Mouse (Mus musculus) neural tube, embryonic 12.5 days (tissue): ENCODE measurements at regions not wholly inside any gene's neighbourhood (a gene's known extent, or its start where the extent isn't known, plus 50 kb on each side); places are given as distances from the start of the nearest gene placed in this dataset.
"Not testable (repeated sequence)": the region's sequence is repeated elsewhere in the genome, so short reads cannot be mapped to it uniquely, and the experiment has no call there.

Experiments used
- ATAC-seq: fragments of 200-750 bp; cut with Nextera tagmentation; 2 replicates; pipeline ENCODE4 v1.8.0; 2017; ENCODE audit warnings: low read depth, mild to moderate bottlenecking, moderate TSS enrichment, moderate library complexity; ENCODE audit not compliant: low FRiP score
- H3K27ac ChIP-seq: fragments of 300-500 bp; sonication (generic); 2 replicates; pipeline ENCODE4 v1.5.1; 2016
- H3K27me3 ChIP-seq: fragments of 300-500 bp; sonication (generic); replicated peaks from 2 replicates; pipeline ENCODE4 v1.6.1; 2016; ENCODE audit warnings: mild to moderate bottlenecking
- H3K36me3 ChIP-seq: fragments of 300-500 bp; sonication (generic); 2 replicates; pipeline ENCODE4 v1.6.1; 2016; ENCODE audit warnings: mild to moderate bottlenecking
- H3K4me1 ChIP-seq: fragments of 300-500 bp; sonication (generic); 2 replicates; pipeline ENCODE4 v1.6.1; 2016
- H3K4me2 ChIP-seq: fragments of 300-500 bp; sonication (generic); replicated peaks from 2 replicates; pipeline ENCODE4 v1.6.1; 2016; ENCODE audit warnings: mild to moderate bottlenecking
- H3K4me3 ChIP-seq: fragments of 300-500 bp; sonication (generic); 2 replicates; pipeline ENCODE4 v1.5.1; 2016
- H3K9ac ChIP-seq: fragments of 300-500 bp; sonication (generic); 2 replicates; pipeline ENCODE4 v1.6.1; 2016; ENCODE audit warnings: mild to moderate bottlenecking
- H3K9me3 ChIP-seq: fragments of 300-500 bp; sonication (generic); 2 replicates; pipeline ENCODE4 v1.6.1; 2016; ENCODE audit warnings: mild to moderate bottlenecking
- WGBS: fragments of 180-500 bp; shearing (Covaris S2); methylation state at CpG from one replicate; pipeline ENCODE4 v1.1.7; 2016; 5-methylcytosine and 5-hydroxymethylcytosine counted together

DNA sequence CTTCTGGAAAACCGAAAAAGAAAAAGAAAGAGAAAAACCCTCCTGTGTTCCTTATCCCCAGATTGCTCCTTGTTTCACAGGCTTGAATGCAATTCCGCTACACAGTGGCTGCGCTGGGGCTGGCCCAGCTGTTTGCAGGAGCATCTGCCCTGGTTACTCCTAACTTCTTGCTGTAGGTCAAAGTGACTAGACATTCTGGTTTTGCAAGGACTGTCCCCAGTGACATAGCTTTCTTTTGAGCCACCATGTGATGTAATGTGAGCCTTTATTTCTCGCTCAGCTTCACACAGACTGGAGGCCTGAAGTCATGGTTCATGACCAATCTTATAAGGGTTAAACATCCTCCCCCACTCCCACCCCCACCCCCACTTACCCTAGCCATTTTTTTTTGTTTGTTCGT, 222.8 kb downstream of the Pten start:
- ATAC-seq: no peak
- Histone ChIP-seq H3K9me3 (no peaks in the 10 kb centered on the region), H3K9ac (no peak overlapping the region), H3K27me3 (no peaks in the 10 kb centered on the region), H3K27ac (no peak overlapping the region), H3K4me3 (no peak overlapping the region), H3K36me3 (no peaks in the 10 kb centered on the region), H3K4me2 (no peak overlapping the region), H3K4me1 (no peaks in the 10 kb centered on the region)
- WGBS: 77% methylated on average over 5 of the region's 5 CpGs

DNA sequence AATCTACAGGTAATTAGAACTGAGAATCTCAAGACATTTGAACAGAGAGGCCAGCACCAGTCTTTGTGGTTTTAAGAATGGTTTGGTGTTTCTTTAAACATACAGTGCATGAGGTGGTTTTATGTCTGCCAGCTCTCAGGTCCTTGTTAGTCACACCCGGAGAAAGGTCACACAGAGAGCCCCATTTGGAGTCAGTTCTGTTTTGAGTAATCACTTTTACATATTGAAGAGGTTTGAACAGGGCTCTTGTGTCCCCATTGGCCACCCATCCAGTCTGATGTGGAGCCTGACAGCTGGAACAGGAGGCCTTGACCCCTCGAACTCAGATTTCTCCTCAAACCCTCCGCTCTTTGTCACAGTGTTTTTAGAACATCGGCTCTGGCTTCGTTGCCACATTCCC, 231.4 kb downstream of the Pten start:
- Histone ChIP-seq H3K27ac (no peak overlapping the region), H3K4me1 (no peaks in the 10 kb centered on the region), H3K4me2 (no peak overlapping the region), H3K9me3 (no peaks in the 10 kb centered on the region), H3K27me3 (no peaks in the 10 kb centered on the region), H3K4me3 (no peak overlapping the region), H3K9ac (no peak overlapping the region), H3K36me3 (no peaks in the 10 kb centered on the region)
- ATAC-seq: no peak
- 77% methylated on average over 5 of the region's 5 CpGs for WGBS

DNA sequence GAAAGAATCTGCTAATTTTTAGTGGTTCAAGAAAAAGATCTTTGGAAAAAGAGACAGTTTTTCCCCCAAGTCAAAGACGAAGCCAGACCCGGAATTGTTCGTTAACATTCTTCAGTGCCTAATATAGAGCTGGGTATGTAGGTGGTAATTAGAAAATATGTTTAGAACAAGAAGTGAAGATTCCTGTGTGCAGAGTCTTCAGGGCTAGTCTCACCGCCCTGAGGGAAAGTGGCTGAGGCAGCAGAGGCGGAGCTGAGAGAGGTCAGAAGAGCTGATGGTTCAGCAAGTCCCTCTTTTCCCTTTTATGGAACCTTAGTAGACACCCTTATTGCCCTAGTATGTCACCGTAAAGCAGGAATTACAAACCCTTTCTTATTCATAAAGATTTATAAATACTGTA, 232.0 kb downstream of the Pten start:
- Histone ChIP-seq H3K4me1 (no peaks in the 10 kb centered on the region), H3K4me2 (no peak overlapping the region), H3K4me3 (no peak overlapping the region), H3K9me3 (no peaks in the 10 kb centered on the region), H3K36me3 (no peaks in the 10 kb centered on the region), H3K27me3 (no peaks in the 10 kb centered on the region), H3K27ac (no peak overlapping the region), H3K9ac (no peak overlapping the region)
- no peak for ATAC-seq
- 71% methylated on average over 6 of the region's 6 CpGs for WGBS

DNA sequence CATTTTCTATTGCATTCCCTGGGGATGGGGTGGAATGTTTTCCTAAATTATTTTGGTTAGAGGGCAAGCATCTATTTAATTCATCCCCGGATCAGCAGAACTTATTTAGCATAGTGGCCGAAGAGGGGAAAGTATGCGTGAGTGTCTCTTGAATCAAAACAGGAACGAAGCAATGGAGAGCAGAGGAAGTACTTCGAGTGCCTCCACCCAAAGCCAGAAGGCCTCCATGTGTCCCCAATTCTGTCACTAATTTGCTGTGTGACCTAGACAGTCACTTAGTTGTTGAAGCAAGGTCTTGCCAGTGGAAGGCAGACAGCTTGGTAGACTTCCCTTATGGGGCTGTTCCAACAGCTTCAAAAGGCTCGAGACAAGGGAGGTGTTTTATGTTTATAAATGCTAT, 233.3 kb downstream of the Pten start:
- H3K4me2 ChIP-seq: no peak overlapping the region
- H3K27me3 ChIP-seq: no peaks in the 10 kb centered on the region
- WGBS: 90% methylated on average over 6 of the region's 6 CpGs
- H3K27ac ChIP-seq: no peak overlapping the region
- no peaks in the 10 kb centered on the region for H3K4me1 ChIP-seq
- H3K36me3 ChIP-seq: no peaks in the 10 kb centered on the region
- H3K9me3 ChIP-seq: no peaks in the 10 kb centered on the region
- H3K9ac ChIP-seq: no peak overlapping the region
- ATAC-seq: no peak
- no peak overlapping the region for H3K4me3 ChIP-seq

DNA sequence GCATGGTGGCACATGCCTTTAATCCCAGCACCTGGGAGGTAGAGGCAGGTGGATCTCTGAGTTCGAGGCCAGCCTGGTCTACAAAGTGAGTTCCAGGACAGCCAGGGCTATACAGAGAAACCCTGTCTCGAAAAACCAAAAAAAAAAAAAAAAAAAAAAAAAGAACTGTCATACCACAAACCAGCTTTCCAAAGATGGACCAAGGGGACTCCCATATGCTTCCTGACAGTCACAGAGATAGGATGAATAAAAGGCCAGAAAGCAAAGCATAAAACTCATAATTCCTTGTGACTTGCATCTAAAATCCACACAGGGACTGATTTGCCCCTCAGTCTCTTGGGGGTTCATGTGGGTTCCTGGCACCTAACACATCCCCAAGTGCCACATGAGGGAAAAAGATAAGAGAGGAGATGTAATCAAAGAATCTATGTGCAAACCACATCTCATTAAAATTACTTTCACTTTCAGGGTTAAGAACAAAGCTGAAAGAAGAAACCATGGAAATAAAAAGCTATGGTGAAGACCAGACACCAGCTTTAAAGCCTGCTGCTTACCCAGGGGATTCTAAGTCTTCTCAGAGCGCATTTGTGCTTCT, 241.4 kb downstream of the Pten start:
- Histone ChIP-seq H3K4me3 (no peak overlapping the region), H3K4me2 (no peak overlapping the region), H3K27me3 (no peaks in the 10 kb centered on the region), H3K36me3 (no peaks in the 10 kb centered on the region), H3K27ac (no peak overlapping the region), H3K4me1 (no peaks in the 10 kb centered on the region), H3K9me3 (no peaks in the 10 kb centered on the region), H3K9ac (no peak overlapping the region)
- 74% methylated on average over 2 of the region's 3 CpGs for WGBS
- ATAC-seq: no peak

DNA sequence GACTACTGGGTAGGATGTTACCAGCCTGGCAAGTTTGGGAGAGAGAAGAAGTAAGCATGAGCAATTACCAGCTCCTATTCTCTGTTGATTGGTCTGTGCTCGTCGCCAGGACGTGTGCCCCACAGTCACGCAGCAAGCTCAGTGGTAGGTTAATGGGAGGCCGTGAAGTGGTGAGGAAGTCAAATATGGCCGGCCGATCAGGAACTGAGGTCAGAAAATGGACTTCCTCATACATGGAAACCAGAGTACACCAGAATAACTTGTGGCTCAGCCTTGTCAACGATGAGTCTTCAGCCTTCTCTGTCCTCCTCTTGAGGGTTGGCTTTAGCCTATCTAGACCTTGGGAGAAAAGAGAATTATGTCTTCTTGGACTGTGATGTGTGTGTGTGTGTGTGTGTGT, 250.3 kb downstream of the Pten start:
- Histone ChIP-seq H3K36me3 (no peaks in the 10 kb centered on the region), H3K4me2 (no peak overlapping the region), H3K9ac (no peak overlapping the region), H3K4me3 (no peak overlapping the region), H3K27ac (no peak overlapping the region), H3K9me3 (no peaks in the 10 kb centered on the region), H3K4me1 (no peaks in the 10 kb centered on the region), H3K27me3 (no peaks in the 10 kb centered on the region)
- WGBS: 92% methylated on average over 8 of the region's 8 CpGs
- no peak for ATAC-seq

DNA sequence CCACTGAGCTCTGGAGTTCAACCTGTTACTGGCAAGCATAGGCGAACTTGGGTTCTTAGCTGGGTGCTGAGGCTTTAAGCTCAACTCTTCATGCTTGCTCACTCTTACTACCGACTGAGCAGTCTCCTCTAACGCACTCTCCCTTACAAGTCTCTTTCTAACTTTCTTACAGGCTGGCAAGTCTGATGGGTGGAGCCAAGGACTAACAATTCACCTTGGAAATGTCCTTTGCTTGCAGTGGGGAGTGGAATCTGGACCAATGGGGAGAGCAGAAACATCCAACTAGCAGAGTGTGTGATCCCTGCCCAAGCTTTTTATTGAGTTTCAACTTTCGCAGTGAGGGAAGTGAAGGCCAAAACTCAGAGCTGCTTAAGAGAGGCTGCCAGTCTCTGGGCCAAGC, 250.8 kb downstream of the Pten start:
- no peak overlapping the region for H3K4me3 ChIP-seq
- no peaks in the 10 kb centered on the region for H3K9me3 ChIP-seq
- no peaks in the 10 kb centered on the region for H3K4me1 ChIP-seq
- H3K9ac ChIP-seq: no peak overlapping the region
- H3K36me3 ChIP-seq: no peaks in the 10 kb centered on the region
- H3K27me3 ChIP-seq: no peaks in the 10 kb centered on the region
- no peak for ATAC-seq
- 89% methylated on average over 4 of the region's 4 CpGs for WGBS
- H3K4me2 ChIP-seq: no peak overlapping the region
- H3K27ac ChIP-seq: no peak overlapping the region

DNA sequence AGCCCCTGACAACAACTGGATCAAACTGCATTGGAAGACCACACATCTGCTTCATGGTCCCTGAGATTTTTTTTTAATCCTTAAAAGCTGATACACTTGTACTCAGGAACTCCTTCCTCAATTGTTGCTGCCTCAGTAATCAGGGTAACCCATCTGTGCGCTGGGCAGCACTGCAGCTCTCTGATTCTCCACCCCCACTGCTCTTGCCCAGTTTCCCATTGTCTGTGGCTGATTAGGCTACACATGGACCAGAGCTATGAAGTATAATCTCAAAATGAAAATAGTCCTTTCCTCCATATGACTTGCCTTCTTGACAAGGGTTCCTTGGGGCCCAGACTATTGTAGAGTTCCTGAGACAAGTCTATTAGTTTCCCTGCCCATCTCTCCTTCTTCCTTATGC, 251.5 kb downstream of the Pten start:
- 95% methylated on average over 1 of the region's 1 CpGs for WGBS
- Histone ChIP-seq H3K36me3 (no peaks in the 10 kb centered on the region), H3K4me2 (no peak overlapping the region), H3K9me3 (no peaks in the 10 kb centered on the region), H3K9ac (no peak overlapping the region), H3K4me1 (no peaks in the 10 kb centered on the region), H3K4me3 (no peak overlapping the region), H3K27ac (no peak overlapping the region), H3K27me3 (no peaks in the 10 kb centered on the region)
- no peak for ATAC-seq

DNA sequence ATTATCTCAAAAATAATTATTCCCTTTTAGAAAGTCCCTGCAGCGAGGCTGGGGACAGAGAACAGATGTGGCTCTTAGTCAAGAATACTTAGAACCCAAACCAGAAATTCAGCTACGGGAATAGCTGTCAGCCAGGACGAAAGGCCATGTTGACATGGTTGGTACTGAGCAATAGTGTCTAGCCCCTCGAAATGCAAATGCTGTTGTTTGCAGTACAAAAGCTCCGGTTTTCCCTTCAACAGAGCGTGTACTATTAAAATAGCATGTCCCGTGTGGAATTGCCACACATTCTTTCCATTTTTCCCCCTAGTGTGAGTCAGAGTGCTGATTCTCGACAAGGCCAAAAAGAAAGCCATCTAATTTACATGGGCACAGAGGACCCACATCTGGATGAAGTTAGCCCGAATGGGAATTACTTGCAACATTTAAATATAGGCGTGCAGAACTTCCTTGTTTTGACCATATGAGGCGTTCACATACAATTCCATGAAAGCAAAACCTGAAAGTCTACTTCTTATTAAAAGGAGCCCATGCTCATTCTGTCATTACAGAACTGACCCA, 253.7 kb downstream of the Pten start:
- Histone ChIP-seq H3K4me2 (no peak overlapping the region), H3K9me3 (no peaks in the 10 kb centered on the region), H3K9ac (no peak overlapping the region), H3K27me3 (no peaks in the 10 kb centered on the region), H3K4me1 (no peaks in the 10 kb centered on the region), H3K4me3 (no peak overlapping the region), H3K27ac (no peak overlapping the region), H3K36me3 (no peaks in the 10 kb centered on the region)
- no peak for ATAC-seq
- WGBS: 74% methylated on average over 11 of the region's 11 CpGs

DNA sequence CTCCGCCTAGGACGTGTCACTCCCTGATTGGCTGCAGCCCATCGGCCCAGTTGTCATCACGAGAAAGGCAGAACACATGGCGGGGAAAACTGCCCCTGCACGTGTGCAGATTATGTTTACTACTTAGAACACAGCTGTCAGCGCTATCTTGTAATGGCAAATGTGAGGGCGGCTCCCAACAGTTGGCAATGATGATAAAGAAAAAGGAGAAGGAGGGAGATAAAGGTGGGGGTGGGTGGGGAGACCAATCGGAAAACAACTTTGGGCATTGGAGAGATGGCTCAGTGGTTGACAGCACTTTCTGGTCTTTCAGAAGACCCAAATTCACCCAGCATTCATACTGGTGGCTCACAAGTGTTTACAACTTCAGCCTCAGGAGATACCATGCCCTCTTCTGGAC, 257.6 kb downstream of the Pten start:
- H3K4me2 ChIP-seq, H3K27ac ChIP-seq, H3K27me3 ChIP-seq, H3K9ac ChIP-seq, ATAC-seq, H3K9me3 ChIP-seq, H3K4me1 ChIP-seq, H3K36me3 ChIP-seq, H3K4me3 ChIP-seq: not testable (repeated sequence)
- whole genome bisulfite sequencing: 90% methylated on average over 9 of the region's 9 CpGs

DNA sequence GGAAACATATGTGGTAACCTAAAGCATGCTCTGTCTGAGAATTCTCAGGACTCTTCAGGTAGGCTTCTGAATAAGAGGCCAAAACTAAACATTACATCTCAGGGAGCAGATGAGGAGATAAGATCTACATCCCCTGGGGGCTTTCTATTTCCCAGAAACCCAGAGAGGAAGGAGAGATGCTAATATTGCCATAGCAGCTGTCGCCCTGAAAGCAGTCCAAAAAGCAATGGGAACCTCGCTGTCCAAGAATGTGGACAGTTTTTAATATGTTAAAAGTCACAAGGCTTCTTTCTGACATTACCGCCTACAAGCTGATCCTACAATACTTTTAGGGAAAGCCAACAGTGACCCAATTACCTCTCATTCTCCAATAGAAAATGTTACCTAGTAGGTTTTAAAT, 263.9 kb downstream of the Pten start:
- Histone ChIP-seq H3K27ac (no peak overlapping the region), H3K27me3 (no peaks in the 10 kb centered on the region), H3K4me3 (no peak overlapping the region), H3K4me2 (no peak overlapping the region), H3K9me3 (no peaks in the 10 kb centered on the region), H3K9ac (no peak overlapping the region), H3K36me3 (no peaks in the 10 kb centered on the region), H3K4me1 (no peaks in the 10 kb centered on the region)
- 87% methylated on average over 3 of the region's 3 CpGs for WGBS
- no peak for ATAC-seq

DNA sequence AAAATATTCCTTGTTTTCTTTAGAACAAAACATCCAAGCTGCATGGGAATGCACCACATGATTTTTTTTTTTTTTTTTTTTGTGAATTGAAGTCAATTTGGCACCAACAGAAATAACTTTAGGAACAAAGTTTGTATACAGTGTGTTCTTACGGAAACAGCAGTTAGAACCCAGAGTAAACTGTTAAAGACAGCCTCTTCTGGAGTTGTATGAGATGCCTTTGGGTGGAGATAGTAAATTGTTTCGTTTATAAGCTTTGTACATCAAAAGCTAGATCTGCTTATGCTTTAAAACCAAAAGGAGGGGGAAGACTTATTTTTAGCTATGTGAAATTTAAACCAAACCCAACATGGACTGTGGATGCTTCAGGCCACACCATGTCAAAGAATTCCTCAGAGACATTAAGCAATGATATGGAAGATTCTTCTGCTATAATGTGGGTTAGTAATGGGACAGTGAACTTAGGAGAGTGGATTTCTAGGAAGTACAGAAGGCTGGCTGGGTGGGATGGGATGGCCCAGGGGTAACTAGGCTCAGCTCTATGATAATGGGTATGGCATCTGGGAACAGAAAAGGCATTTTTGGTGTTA, 265.6 kb downstream of the Pten start:
- no peaks in the 10 kb centered on the region for H3K27me3 ChIP-seq
- WGBS: 87% methylated on average over 2 of the region's 2 CpGs
- no peak for ATAC-seq

More for the DNA sequence above, 265.6 kb downstream of the Pten start:
- no peaks in the 10 kb centered on the region for H3K36me3 ChIP-seq
- H3K4me3 ChIP-seq: no peak overlapping the region
- no peaks in the 10 kb centered on the region for H3K9me3 ChIP-seq
- no peaks in the 10 kb centered on the region for H3K4me1 ChIP-seq
- H3K27ac ChIP-seq: no peak overlapping the region
- no peak overlapping the region for H3K9ac ChIP-seq
- H3K4me2 ChIP-seq: no peak overlapping the region
